Mouse (Mus musculus) lung, embryonic 16.5 days (tissue): ENCODE measurements at regions not wholly inside any gene's neighbourhood (a gene's known extent, or its start where the extent isn't known, plus 50 kb on each side); places are given as distances from the start of the nearest gene placed in this dataset.

Experiments used
- ATAC-seq: fragments of 200-750 bp; cut with Nextera tagmentation; 2 replicates; pipeline ENCODE4 v1.8.0; 2017; ENCODE audit warnings: low read depth, mild to moderate bottlenecking, moderate library complexity
- H3K27ac ChIP-seq: fragments of 300-500 bp; sonication (generic); 2 replicates; pipeline ENCODE4 v1.5.1; 2014; ENCODE audit warnings: mild to moderate bottlenecking, control low read depth, low read length
- H3K27me3 ChIP-seq: fragments of 300-500 bp; sonication (generic); 2 replicates; pipeline ENCODE4 v1.6.1; 2014; ENCODE audit warnings: low read depth, low read length, mixed read lengths; ENCODE audit not compliant: control insufficient read depth, insufficient read depth
- H3K36me3 ChIP-seq: fragments of 300-500 bp; sonication (generic); 2 replicates; pipeline ENCODE4 v1.6.1; 2014; ENCODE audit warnings: low read length; ENCODE audit not compliant: control insufficient read depth, insufficient read depth
- H3K4me1 ChIP-seq: fragments of 300-500 bp; sonication (generic); replicated peaks from 2 replicates; pipeline ENCODE4 v1.6.1; 2014; ENCODE audit warnings: low read length, mixed read lengths; ENCODE audit not compliant: control insufficient read depth, insufficient read depth
- H3K4me2 ChIP-seq: fragments of 300-500 bp; sonication (generic); 2 replicates; pipeline ENCODE4 v1.6.1; 2014; ENCODE audit warnings: low read depth, low read length, control low read depth
- H3K4me3 ChIP-seq: fragments of 300-500 bp; sonication (generic); 2 replicates; pipeline ENCODE4 v1.5.1; 2014; ENCODE audit warnings: mild to moderate bottlenecking, low read length, control low read depth
- H3K9ac ChIP-seq: fragments of 300-500 bp; sonication (generic); 2 replicates; pipeline ENCODE4 v1.6.1; 2014; ENCODE audit warnings: low read length, control low read depth
- H3K9me3 ChIP-seq: fragments of 300-500 bp; sonication (generic); 2 replicates; pipeline ENCODE4 v1.6.1; 2016; ENCODE audit warnings: low read length; ENCODE audit not compliant: control insufficient read depth
- WGBS: fragments of 180-500 bp; shearing (Covaris S2); extraction: QIAGEN DNeasy Blood & Tissue Kit; methylation state at CpG from one replicate; pipeline ENCODE4 v1.1.7; 2014; 5-methylcytosine and 5-hydroxymethylcytosine counted together

GRCm38 (mm10) chr13:70978547-70979307 lies 137.1 kb upstream of the Adamts16 start:
- H3K27me3 ChIP-seq: no peaks in the 10 kb centered on the region
- WGBS: 77% methylated on average over 4 of the region's 5 CpGs
- H3K36me3 ChIP-seq: no peaks in the 10 kb centered on the region
- H3K4me3 ChIP-seq: no peak overlapping the region
- no peak overlapping the region for H3K9ac ChIP-seq
- H3K4me2 ChIP-seq: no peak overlapping the region
- ATAC-seq: no peak
- no peaks in the 10 kb centered on the region for H3K4me1 ChIP-seq
- H3K9me3 ChIP-seq: no peaks in the 10 kb centered on the region
- H3K27ac ChIP-seq: no peak overlapping the region

GRCm38 (mm10) chr13:70969596-70969995 lies 128.0 kb upstream of the Adamts16 start:
- 81% methylated on average over 9 of the region's 9 CpGs for WGBS
- Histone ChIP-seq H3K9ac (no peak overlapping the region), H3K4me3 (no peak overlapping the region), H3K4me1 (no peaks in the 10 kb centered on the region), H3K27ac (no peak overlapping the region), H3K4me2 (no peak overlapping the region), H3K9me3 (no peaks in the 10 kb centered on the region), H3K27me3 (no peaks in the 10 kb centered on the region), H3K36me3 (no peaks in the 10 kb centered on the region)
- no peak for ATAC-seq

- H3K36me3 ChIP-seq: no peaks in the 10 kb centered on the region
- no peaks in the 10 kb centered on the region for H3K4me1 ChIP-seq
- H3K27ac ChIP-seq: no peak overlapping the region
- H3K9ac ChIP-seq: no peak overlapping the region
- no peak overlapping the region for H3K4me2 ChIP-seq
- no peaks in the 10 kb centered on the region for H3K27me3 ChIP-seq
- H3K4me3 ChIP-seq: no peak overlapping the region
- H3K9me3 ChIP-seq: no peaks in the 10 kb centered on the region
- ATAC-seq: no peak
- WGBS: 54% methylated on average over 3 of the region's 3 CpGs
Observed at GRCm38 (mm10) chr13:70967781-70968180, 126.2 kb upstream of the Adamts16 start.

GRCm38 (mm10) chr13:70963384-70963783 lies 121.8 kb upstream of the Adamts16 start:
- H3K27me3 ChIP-seq: no peaks in the 10 kb centered on the region
- no peaks in the 10 kb centered on the region for H3K36me3 ChIP-seq
- no peak for ATAC-seq
- WGBS: 63% methylated on average over 2 of the region's 2 CpGs
- H3K27ac ChIP-seq: no peak overlapping the region
- no peak overlapping the region for H3K9ac ChIP-seq
- H3K4me2 ChIP-seq: no peak overlapping the region
- no peaks in the 10 kb centered on the region for H3K4me1 ChIP-seq
- no peak overlapping the region for H3K4me3 ChIP-seq
- H3K9me3 ChIP-seq: no peaks in the 10 kb centered on the region

GRCm38 (mm10) chr13:70934309-70935037 lies 92.9 kb upstream of the Adamts16 start:
- WGBS: 52% methylated on average over 7 of the region's 7 CpGs
- Histone ChIP-seq H3K9ac (no peak overlapping the region), H3K36me3 (no peaks in the 10 kb centered on the region), H3K4me3 (no peak overlapping the region), H3K27ac (no peak overlapping the region), H3K4me2 (no peak overlapping the region), H3K27me3 (no peaks in the 10 kb centered on the region), H3K9me3 (no peaks in the 10 kb centered on the region), H3K4me1 (no peaks in the 10 kb centered on the region)
- ATAC-seq: no peak

GRCm38 (mm10) chr13:70913834-70914233 lies 72.2 kb upstream of the Adamts16 start:
- Histone ChIP-seq H3K36me3 (no peaks in the 10 kb centered on the region), H3K9ac (no peak overlapping the region), H3K4me3 (no peak overlapping the region), H3K27me3 (no peaks in the 10 kb centered on the region), H3K27ac (no peak overlapping the region), H3K9me3 (no peaks in the 10 kb centered on the region), H3K4me2 (no peak overlapping the region), H3K4me1 (no peaks in the 10 kb centered on the region)
- ATAC-seq: no peak
- WGBS: 83% methylated on average over 1 of the region's 1 CpGs

- no peaks in the 10 kb centered on the region for H3K4me1 ChIP-seq
- H3K4me2 ChIP-seq: no peak overlapping the region
- no peak overlapping the region for H3K27ac ChIP-seq
- no peaks in the 10 kb centered on the region for H3K9me3 ChIP-seq
- H3K4me3 ChIP-seq: no peak overlapping the region
- no peak overlapping the region for H3K9ac ChIP-seq
- H3K27me3 ChIP-seq: no peaks in the 10 kb centered on the region
- ATAC-seq: no peak
- no peaks in the 10 kb centered on the region for H3K36me3 ChIP-seq
Observed at GRCm38 (mm10) chr13:70910934-70911333, 69.3 kb upstream of the Adamts16 start.

- no peaks in the 10 kb centered on the region for H3K36me3 ChIP-seq
- H3K4me1 ChIP-seq: no peaks in the 10 kb centered on the region
- H3K27ac ChIP-seq: no peak overlapping the region
- no peak overlapping the region for H3K4me2 ChIP-seq
- H3K9me3 ChIP-seq: no peaks in the 10 kb centered on the region
- no peaks in the 10 kb centered on the region for H3K27me3 ChIP-seq
- H3K4me3 ChIP-seq: no peak overlapping the region
- no peak overlapping the region for H3K9ac ChIP-seq
- no peak for ATAC-seq
Observed at GRCm38 (mm10) chr13:70904834-70905233, 63.2 kb upstream of the Adamts16 start.

GRCm38 (mm10) chr13:70903831-70904230 lies 62.2 kb upstream of the Adamts16 start:
- Histone ChIP-seq H3K4me2 (no peak overlapping the region), H3K27me3 (no peaks in the 10 kb centered on the region), H3K27ac (no peak overlapping the region), H3K9ac (no peak overlapping the region), H3K4me1 (no peaks in the 10 kb centered on the region), H3K9me3 (no peaks in the 10 kb centered on the region), H3K4me3 (no peak overlapping the region), H3K36me3 (no peaks in the 10 kb centered on the region)
- WGBS: 72% methylated on average over 8 of the region's 8 CpGs
- no peak for ATAC-seq
